Mouse (Mus musculus): Measurements from ENCODE around the gene Dusp11. TPM values are rescaled to one million over a fixed set of nuclear protein-coding genes. Genes with fewer than 3 reads are reported as not detected.
A peak's percentile ranks its signal among the peaks of the same experiment; 100 is the strongest.
"Not testable (repeated sequence)": the region's sequence is repeated elsewhere in the genome, so short reads cannot be mapped to it uniquely, and the experiment has no call there.

Gene Dusp11
- total RNA-seq (2021) = 10 to 100 TPM; 78.1 to 88.9 TPM
- long read RNA-seq, experiment 1, full-length matches to known transcripts = 7 of 24 reads
- long read RNA-seq, experiment 1, partial matches to known transcripts = 2 of 24 reads
- long read RNA-seq, experiment 1, other reads (novel, unspliced or antisense) = 15 of 24 reads
- long read RNA-seq, experiment 2, full-length matches to known transcripts = 8 of 33 reads
- long read RNA-seq, experiment 2, partial matches to known transcripts = 2 of 33 reads
- long read RNA-seq, experiment 2, other reads (novel, unspliced or antisense) = 23 of 33 reads

DNA sequence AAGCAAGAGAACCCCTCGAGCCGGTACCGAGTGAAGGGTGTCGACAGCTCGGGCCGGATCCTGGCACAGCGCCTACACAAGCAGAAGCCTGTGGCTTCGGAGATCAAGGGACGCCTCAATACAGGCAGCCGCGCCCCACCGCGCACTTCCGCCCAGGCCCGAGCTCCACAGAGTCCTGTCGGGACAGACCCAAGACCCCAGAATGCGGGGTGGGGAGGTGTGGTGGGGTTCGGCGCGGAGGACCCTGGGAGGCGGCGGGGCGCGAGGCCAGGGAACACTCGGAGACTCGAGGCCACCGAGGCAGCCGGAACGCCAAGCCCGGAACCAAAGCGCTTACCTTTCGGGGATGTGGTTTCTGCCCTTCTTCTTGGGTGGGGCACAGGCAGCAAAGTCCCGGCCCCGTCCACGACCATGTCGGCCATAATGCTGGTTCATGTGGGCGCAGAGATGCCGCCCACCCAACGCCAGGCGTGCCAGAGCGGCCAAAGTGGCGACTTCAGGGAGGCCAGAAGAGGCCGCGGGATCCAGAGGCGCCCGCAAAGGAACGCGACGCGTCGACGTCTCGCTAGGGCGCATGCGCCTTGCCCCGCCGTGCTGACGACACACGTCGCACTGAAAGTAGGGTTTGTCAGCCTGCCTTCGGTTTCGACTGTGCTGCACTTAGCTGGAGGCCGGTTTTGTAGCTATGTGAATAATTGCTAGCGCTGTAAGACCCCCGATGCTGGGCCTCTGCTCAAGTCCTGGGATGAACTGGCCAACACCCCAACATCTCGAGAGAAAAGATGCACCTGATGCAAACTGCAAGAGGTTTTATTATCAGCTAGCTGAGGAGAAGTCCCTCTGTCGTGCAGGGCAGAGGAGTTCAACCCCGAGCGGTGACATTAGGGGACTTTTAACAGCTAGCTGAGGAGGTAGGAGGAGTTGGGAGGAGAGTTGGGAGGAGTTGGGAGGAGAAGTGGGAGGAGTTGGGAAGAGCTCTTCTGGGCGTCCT lies at the start of gene Dusp11:
Gene Dusp11, minus strand, starts transcription at position 567 of the 991 bp plus-strand sequence.
- TF ChIP-seq CTCF (IDR thresholded peaks at IDR 0.05) = no peak
- peak; percentile 92 for DNase-seq (ENCODE audit: extremely low spot score in 1 of 2, low spot score in 2 of 2)
- intact Hi-C loops (cut with DNase I) = loop anchor here (5.0 kb wide), 1 partner anchor 41 kb away; no protein-coding TSS in a partner anchor
- H3K4me3 ChIP-seq = peak within 1 kb of the TSS; percentile 85
- H3K27ac ChIP-seq = peak within 1 kb of the TSS; percentile 97

DNA sequence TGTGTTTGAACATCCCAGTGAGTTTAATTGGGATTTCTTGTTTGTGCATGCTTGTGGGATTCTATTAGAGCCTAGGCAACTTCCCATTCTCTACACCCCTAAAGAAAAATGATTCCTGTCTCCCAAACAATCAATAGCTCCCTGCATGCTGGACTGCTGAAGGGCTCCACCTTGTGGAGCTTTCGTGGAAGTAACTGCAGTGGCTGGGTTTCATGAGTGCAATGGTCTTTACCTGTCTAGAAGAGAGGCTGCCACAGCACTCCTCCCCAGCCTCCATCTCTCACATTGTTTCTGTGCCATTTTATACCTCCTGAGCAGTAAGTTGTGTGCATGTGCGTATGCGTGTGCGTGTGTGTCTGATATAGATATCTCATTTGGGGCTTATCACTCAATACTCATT lies 48.5 kb upstream of the Dusp11 start:
- DNase-seq (ENCODE audit: extremely low spot score in 1 of 2, low spot score in 2 of 2) = peak; percentile 55 to 62
- H3K27ac ChIP-seq = no peak overlapping the region
- TF ChIP-seq CTCF (IDR thresholded peaks at IDR 0.05) = peak; percentile 96
- intact Hi-C loops (cut with DNase I) = no loop called here
- H3K4me3 ChIP-seq = no peak overlapping the region

GRCm38 (mm10) chr6:86004271-86005148 lies 43.0 kb upstream of the Dusp11 start:
- peak; percentile 70 for DNase-seq (ENCODE audit: extremely low spot score in 1 of 2, low spot score in 2 of 2)
- Histone ChIP-seq H3K4me3 (no peak overlapping the region), H3K27ac (no peak overlapping the region)
- intact Hi-C loops (cut with DNase I) = loop anchor here (1.0 to 5.0 kb wide), 3 partner anchors 42 to 172 kb away; partner anchors contain the start of genes Dusp11 and Nat8
- TF ChIP-seq CTCF (IDR thresholded peaks at IDR 0.05) = peak; percentile 74

- intact Hi-C loops (cut with DNase I) = loop anchor here (5.0 kb wide), 2 partner anchors 41 to 171 kb away; partner anchors contain the start of genes Dusp11 and Nat8
- DNase-seq (ENCODE audit: extremely low spot score in 1 of 2, low spot score in 2 of 2) = no peak
- TF ChIP-seq CTCF (IDR thresholded peaks at IDR 0.05) = peak; percentile 52
- no peak overlapping the region for H3K4me3 ChIP-seq
- no peak overlapping the region for H3K27ac ChIP-seq
Observed at GRCm38 (mm10) chr6:86003405-86003925, 42.0 kb upstream of the Dusp11 start.

GRCm38 (mm10) chr6:85990774-85991173 lies 29.3 kb upstream of the Dusp11 start:
- H3K4me3 ChIP-seq; DNase-seq (ENCODE audit: extremely low spot score in 1 of 2, low spot score in 2 of 2); H3K27ac ChIP-seq; intact Hi-C loops (cut with DNase I): not testable (repeated sequence)

GRCm38 (mm10) chr6:85989570-85989969 lies 28.1 kb upstream of the Dusp11 start:
- H3K27ac ChIP-seq; H3K4me3 ChIP-seq; intact Hi-C loops (cut with DNase I); DNase-seq (ENCODE audit: extremely low spot score in 1 of 2, low spot score in 2 of 2): not testable (repeated sequence)

GRCm38 (mm10) chr6:85984351-85984750 lies 22.9 kb upstream of the Dusp11 start:
- no peak overlapping the region for H3K4me3 ChIP-seq
- DNase-seq (ENCODE audit: extremely low spot score in 1 of 2, low spot score in 2 of 2) = no peak
- no peak overlapping the region for H3K27ac ChIP-seq
- intact Hi-C loops (cut with DNase I) = no loop called here
- TF ChIP-seq CTCF (IDR thresholded peaks at IDR 0.05) = no peak

DNA sequence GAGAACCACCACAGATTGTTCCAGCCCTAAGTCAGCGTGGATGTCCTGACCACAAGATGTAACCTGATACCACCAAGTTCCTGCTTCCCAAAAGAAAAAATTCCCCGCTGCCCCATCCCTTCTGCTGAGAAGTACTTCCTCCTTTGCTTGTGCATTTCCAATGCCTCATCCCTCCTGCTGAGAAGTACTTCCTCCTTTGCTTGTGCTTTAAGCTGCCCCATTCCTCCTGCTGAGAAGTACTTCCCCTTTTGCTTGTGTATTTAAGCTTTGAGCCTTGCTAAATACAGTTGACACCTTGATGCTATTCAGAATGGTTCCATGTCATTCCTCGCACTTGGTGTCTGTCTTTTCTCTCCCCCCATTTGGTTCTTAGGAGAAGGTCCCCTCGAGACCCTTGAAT lies 17.3 kb upstream of the Dusp11 start:
- H3K4me3 ChIP-seq; H3K27ac ChIP-seq; intact Hi-C loops (cut with DNase I); DNase-seq (ENCODE audit: extremely low spot score in 1 of 2, low spot score in 2 of 2): not testable (repeated sequence)

GRCm38 (mm10) chr6:85976242-85976641 lies 14.8 kb upstream of the Dusp11 start:
- no peak overlapping the region for H3K27ac ChIP-seq
- no peak overlapping the region for H3K4me3 ChIP-seq
- intact Hi-C loops (cut with DNase I) = no loop called here
- TF ChIP-seq CTCF (IDR thresholded peaks at IDR 0.05) = no peak
- no peak for DNase-seq (ENCODE audit: extremely low spot score in 1 of 2, low spot score in 2 of 2)

- Histone ChIP-seq H3K4me3 (no peak overlapping the region), H3K27ac (no peak overlapping the region)
- TF ChIP-seq CTCF (IDR thresholded peaks at IDR 0.05) = no peak
- intact Hi-C loops (cut with DNase I) = no loop called here
- no peak for DNase-seq (ENCODE audit: extremely low spot score in 1 of 2, low spot score in 2 of 2)
Observed at GRCm38 (mm10) chr6:85975761-85976160, 14.3 kb upstream of the Dusp11 start.

Data from left cerebral cortex, adult 2 months (tissue).